Mouse (Mus musculus) left cerebral cortex, postnatal 10 days (tissue): Measurements from ENCODE around the gene Ntn3. TPM values are rescaled to one million over a fixed set of nuclear protein-coding genes. Genes with fewer than 3 reads are reported as not detected.

ENCODE experiments used
- DNase-seq, 2 experiments: peaks; one replicate each; pipeline ENCODE4 v3.0.0; 2021 to 2022; ENCODE audit warnings: low spot score in 2 of 2, mixed read lengths in 1 of 2; ENCODE audit errors: extremely low spot score in 1 of 2
- intact Hi-C: fragments of 180-260 bp; cut with DNase I; formaldehyde crosslinking; loops from one replicate; pipeline ENCODE4 v1.15.1; 2025
- total RNA-seq, 2 experiments: library from RNA; stranded (reverse); gene quantifications; 2 replicates each; pipeline ENCODE4 v1.2.3; 2021

Gene Ntn3
- total RNA-seq, 2 experiments from 2014 or later: 13.1 to 14.4 TPM

DNA sequence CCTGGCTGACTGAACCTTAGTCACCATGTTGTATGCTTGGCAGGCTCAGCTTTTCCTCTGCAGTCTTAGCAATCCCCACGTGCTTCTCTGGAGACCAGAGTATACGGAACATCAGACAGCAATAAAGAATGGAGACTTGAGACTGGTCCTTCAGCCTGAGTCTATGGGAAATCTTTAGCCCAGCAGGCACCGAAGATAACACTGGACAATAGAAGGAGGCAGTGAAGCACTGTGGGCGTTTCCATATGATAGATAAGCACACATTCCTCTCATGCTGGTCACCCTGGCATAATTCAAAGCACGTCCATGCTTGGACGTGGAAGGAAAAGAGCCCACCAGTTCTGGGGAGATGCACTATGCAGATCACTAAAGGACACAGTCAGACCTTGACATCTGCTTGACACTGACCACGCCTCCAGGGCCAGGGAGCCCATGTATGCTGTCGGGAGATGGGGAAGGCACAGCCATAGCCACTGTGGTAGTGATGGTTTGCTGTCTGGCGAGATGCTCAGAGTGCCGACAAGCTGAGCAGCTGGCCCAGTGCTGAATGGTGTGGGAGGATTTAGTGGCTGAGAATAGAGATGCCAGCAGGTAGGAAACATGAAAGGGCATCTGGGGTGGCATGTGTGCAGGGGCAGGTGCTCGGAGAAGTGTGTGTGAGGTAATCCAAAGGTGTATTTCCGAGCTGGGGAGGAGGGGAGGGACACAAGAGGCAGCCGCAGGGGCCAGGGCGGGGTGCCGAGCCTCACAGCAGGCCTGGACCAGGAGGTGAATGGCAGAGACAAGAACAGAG is 12.1 kb downstream of the Ntn3 start:
- intact Hi-C loops: no loop called here
- DNase-seq: peak; percentile 20 to 28

DNA sequence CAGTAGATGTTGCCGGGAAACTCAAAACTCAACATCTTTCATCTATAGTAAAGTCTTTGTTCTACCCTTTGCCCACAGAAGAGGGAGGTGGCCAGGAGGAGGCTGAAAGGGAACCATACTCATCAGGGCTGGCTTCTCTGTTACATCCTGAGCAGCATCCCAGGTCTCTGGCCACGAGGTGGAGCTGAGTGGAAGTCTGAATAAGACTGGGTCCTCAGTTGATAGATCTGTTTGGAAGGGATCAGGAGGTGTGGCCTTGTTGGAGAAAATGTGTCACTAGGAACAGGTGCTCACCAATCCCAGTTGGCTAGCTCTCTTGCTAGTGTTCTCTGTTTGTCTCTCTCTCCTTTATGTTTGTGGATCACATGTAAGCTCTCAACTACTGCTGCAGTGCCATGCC is 14.0 kb downstream of the Ntn3 start:
- intact Hi-C loops: no loop called here
- DNase-seq: peak in 1 of 2 experiments; percentile 11

DNA sequence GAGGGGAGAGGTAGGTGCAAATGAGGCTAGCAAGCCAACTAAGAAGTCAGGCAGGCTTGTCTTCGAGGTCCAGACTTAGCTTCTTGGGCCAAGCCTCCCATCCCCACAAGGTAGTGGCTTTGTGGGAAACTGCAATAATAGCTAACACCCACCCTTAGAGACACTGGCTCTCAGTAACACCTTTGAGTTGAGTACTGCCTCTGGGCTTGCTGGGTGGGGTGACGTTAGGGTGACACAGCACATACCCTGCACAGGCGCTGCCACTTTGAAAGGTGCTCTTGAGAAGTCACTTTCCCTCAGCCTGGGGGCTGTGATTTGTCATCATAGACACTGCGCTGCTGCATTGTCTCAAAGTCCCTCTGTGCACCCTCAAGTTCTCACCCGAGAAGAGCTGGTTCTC is 15.6 kb downstream of the Ntn3 start:
- peak in 1 of 2 experiments; percentile 10 for DNase-seq
- intact Hi-C loops: no loop called here

DNA sequence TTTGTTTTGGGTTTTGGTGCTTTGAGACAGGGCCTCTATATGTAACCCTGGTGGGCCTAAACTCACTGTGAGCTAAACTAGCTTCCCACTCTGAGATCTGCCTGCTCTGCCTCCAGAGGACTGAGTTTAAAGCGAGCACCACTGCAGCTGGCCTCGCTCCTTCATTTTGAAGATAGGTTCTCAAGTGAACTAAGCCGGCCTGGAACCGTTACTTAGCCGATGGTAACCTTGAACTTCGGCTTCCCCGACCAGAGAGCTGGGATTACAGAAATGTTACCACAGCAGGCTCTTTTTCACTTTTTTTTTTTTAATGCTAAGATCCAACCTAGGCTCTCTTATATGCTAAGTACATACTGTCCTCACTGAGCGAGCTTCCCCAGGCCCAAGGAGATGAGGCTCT is 16.1 kb downstream of the Ntn3 start:
- intact Hi-C loops: no loop called here

DNA sequence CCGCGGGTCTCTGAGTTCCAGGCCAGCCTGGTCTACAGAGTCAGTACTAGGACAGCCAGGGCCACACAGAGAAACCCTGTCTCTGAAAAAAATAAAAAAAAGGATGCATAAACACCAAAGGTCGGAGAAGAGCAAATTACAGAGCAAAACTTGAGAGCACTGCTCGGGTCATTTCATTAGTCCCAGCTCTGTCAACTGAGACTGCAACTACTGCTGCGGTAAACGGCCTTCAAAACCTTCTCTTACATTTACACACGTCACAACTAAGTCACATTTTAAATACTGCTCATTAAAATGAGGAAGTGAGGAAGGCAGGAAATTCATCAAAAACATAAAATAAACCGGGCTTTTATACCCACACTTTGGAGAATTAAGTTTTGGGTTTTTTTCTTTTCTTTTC is 16.5 kb downstream of the Ntn3 start:
- no peak for DNase-seq

More for the DNA sequence above, 16.1 kb downstream of the Ntn3 start:
- peak in 1 of 2 experiments; percentile 11 for DNase-seq

DNA sequence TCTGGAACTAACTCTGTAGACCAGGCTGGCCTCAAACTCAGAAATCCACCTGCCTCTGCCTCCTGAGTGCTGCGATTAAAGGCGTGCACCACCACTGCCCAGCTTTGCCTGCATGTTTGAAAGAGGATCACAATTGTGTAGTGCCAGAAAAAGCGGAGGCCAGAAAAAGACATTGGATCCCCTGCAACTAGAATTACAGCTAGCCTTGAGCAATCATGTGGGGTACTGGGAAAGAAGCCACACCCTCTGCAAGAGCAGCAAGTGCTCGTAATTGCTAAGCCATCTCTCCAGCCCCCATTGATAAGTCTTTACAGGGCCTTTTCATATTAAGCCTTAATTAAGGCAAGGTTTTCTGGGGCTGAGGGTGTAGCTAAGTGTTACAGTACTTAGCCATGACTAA is 17.9 kb downstream of the Ntn3 start:
- intact Hi-C loops: no loop called here
- no peak for DNase-seq

More for the DNA sequence above, 16.5 kb downstream of the Ntn3 start:
- intact Hi-C loops: no loop called here

DNA sequence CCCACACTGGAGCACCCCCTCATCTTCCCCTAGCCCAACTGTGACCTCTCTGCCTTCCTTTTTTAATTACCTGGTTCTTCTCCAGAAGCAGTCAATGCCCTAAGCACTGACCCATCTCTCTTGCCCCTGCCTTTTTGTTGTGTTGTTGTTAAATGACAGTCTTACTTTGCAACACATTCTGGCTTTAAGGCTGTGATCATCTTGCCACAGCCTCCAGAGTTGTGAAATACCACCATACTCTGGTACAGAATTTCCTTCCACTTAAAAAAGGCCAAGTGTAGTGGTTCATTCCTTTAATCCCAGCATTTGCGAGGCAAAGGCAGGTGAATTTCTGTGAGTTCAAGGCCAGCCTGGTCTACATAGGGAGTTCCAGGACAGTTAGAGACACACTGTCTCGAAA is 18.4 kb downstream of the Ntn3 start:
- DNase-seq: no peak
- intact Hi-C loops: no loop called here

DNA sequence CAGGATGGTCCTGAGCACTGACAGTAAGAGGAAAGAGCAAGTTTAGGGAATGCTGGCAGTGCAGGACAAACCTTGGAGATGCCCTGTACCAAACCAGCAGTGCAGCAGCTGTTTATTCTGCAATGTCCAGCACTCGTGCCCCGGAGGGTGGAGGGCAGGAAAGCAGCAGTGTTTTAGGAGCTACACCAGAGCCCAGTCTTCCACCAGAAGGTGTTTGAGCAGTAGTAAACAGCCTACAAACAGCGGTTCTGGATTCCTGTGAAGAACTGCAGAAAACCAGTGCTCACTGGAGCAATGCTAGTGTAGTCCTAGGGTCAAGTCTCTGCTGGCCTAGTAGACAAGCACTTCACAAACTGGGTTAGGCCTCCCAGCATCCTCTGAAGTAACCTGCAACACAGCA is 35.1 kb downstream of the Ntn3 start:
- intact Hi-C loops: loop anchor here (5.0 to 10.0 kb wide), 4 partner anchors 33 to 213 kb away; partner anchors contain the start of genes Abca17, Abca3, Ccnf and Ntn3

DNA sequence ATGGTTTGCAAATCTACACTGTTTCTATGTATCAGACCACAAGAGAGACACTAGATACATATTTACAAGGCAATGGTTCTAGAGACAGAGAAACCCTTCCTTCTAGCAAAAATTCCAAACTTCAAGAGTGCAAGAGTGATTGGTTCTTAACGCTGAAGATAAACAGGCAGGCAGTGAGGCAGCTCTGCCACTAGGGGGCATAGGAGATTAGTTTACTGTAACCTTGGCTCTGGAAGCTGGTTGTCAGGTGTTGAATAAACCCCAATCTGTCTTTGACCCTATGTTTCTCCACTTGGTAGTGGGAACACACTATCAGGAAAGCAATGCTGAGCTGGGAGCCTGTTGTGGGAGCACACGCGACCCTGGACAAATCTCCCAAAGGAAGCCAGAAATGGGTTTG is 35.9 kb downstream of the Ntn3 start:
- peak; percentile 64 to 68 for DNase-seq
- intact Hi-C loops: loop anchor here (5.0 to 10.0 kb wide), 4 partner anchors 34 to 214 kb away; partner anchors contain the start of genes Abca17, Abca3, Ccnf and Ntn3

More for the DNA sequence above, 35.1 kb downstream of the Ntn3 start:
- peak in 1 of 2 experiments; percentile 12 for DNase-seq

DNA sequence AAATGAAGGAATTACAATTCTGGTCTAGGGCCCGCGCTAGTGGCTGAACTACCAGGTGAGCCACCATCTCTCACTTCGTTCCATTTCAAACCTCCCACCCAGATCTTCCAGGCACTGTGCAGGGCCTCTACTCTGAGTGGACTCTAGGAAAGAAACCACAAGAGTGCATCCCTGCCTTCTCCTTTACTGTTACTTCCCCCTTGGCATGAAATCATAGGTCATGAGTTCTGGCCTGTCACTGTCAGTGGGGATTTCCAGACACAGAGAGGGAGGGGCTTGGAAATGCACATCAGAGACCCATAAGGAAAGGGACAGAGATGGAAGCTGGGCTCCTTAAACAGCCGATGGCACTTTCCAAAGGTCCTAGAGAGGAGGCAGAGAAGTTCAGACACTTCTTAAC is 37.6 kb downstream of the Ntn3 start:
- peak in 1 of 2 experiments; percentile 8 for DNase-seq
- intact Hi-C loops: loop anchor here (5.0 to 10.0 kb wide), 4 partner anchors 36 to 216 kb away; partner anchors contain the start of genes Abca17, Abca3, Ccnf and Ntn3

DNA sequence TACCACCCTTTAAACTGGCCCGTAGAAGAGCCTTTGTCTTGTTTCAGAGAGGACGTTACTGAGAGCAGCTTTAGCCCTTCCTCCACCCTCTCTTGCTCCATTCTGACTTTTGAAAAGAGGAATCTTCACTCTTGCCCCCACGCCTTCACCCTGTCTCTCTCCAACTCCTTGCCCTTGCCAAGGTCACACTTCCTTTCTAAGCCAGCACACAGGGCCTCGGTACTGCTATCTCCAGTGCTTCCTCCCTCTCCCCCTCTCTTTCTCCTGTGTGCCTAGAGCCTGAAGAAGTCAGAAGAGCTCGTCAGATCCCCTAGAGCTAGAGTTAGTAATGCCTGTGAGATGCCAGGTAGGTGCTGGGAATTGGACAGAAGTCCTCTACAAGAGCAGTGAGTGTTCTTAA is 38.6 kb downstream of the Ntn3 start:
- intact Hi-C loops: loop anchor here (5.0 to 10.0 kb wide), 4 partner anchors 37 to 217 kb away; partner anchors contain the start of genes Abca17, Abca3, Ccnf and Ntn3
- peak in 1 of 2 experiments; percentile 20 for DNase-seq

DNA sequence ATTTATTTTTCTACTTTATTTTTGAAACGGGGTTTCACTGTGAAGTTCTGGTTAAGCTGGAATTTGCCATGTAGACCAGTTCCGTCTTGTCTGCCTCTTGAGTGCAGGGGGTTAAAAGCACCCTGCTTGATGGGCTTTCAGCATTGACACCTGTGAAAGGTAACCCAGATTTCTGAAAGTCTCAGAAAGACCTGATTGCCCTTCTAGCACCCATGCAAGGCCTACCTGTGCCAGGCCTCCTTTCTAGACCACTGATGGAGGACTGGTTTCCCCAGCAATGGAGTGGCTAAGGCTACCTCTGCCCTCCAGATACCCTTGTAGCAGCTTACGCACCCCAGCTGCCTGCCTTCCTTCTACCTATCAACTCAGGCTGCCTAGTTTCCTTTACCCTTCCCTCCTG is 39.2 kb downstream of the Ntn3 start:
- intact Hi-C loops: loop anchor here (5.0 to 10.0 kb wide), 4 partner anchors 37 to 217 kb away; partner anchors contain the start of genes Abca17, Abca3, Ccnf and Ntn3
- DNase-seq: peak in 1 of 2 experiments; percentile 19

DNA sequence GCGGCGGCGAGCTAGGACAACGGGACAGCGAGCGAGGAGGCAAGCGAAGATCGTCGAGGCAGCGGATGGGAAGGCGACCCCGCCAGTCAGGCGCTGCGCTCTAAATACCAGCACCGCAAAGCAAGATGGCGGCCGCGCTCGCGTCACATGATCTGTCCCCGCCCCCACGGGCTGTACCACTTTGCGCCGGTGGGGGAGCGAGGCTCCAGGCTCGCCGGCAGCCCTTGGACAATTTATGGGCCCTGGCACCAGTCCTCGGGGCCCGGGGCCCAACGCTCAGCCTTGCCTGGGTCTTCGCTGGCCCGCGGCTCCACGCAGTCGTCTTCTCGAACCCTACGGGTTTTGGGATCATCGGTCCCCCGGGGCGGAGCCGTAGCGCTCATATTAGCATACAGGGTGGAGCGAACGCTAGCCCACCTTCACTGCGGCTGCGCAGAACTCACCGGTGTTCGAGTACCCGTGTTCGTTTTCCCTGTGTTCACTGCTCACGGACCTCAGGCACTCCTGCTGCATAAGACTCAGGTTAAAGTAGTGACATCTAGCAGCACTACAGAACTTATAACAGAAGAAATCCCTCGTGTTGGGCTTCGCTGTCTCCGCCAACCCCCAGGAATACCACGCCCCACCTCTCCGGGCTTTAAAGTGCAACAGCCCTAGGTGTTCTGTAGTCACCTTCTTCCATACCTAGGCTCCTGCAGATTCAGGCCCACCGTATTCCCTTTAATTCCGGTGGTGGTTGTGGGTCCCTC is 39.8 kb downstream of the Ntn3 start, which contains the start of gene Atp6v0c:
Atp6v0c (minus strand) TSS at position 386 of the 749 bp plus-strand sequence.
- peak; percentile 93 to 96 for DNase-seq
- intact Hi-C loops: loop anchor here (5.0 to 10.0 kb wide), 4 partner anchors 38 to 218 kb away; partner anchors contain the start of genes Abca17, Abca3, Ccnf and Ntn3

DNA sequence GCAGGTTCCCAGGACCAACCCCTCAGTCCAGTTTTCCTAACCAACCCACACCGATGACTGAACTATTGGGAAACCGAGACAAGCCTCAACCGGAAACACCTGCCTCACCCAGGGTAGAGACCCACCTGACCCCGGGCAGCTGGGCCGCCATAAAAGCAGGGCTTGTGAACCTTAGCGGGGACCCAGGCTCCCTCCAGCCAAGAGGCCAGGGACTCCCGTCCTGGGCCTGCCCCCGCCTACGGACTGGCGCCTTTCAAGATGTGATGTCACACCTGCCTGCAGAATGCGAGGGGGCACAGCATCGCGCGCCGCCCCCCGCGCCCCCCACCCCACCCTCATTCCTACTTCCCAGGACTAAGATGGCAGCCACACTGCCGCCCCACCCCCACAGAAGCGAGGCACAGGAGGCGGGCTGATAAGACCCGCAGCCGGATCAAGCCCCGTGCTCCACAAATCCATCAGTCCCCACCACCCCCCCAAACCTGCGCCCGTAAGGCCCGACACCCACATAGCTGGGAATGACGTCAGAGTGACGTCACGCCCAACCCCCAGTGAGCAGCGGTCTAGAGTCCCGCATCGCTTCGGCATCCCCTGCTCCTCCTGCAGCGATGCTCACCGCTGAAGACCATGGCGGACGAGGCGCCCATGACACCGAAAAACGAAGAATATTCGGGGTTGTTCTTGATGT is 40.6 kb downstream of the Ntn3 start:
- intact Hi-C loops: no loop called here
- peak; percentile 68 to 86 for DNase-seq

DNA sequence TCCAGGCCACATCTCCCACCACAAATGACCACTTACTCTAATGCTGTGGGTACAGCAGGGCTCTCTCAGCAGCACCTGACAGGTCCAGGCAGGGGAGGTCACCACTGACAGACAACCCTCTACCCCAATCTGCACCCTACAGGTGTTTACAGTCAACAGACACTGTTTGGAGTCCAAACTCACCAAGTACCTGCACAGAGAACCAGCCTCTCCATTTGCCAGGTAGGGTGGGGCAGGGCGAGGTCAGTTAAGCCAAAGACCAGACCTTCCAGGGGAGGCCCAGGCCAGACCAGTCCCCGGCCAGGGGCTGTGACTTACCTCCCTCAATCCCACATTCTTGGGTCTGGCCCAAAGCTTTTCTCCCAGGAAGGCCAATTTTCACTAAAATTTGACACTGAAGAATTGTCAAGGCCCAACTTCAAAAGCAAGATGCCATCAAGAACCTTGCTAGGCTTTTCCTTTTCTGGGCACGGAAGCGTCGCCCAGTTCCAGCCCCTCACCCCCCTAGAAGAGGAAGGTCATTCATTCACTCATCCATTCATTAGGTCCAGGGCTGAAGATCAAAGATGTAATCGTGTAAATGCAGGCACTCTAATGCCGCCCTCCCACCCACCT is 41.3 kb downstream of the Ntn3 start:
- intact Hi-C loops: no loop called here
- peak in 1 of 2 experiments; percentile 29 for DNase-seq

DNA sequence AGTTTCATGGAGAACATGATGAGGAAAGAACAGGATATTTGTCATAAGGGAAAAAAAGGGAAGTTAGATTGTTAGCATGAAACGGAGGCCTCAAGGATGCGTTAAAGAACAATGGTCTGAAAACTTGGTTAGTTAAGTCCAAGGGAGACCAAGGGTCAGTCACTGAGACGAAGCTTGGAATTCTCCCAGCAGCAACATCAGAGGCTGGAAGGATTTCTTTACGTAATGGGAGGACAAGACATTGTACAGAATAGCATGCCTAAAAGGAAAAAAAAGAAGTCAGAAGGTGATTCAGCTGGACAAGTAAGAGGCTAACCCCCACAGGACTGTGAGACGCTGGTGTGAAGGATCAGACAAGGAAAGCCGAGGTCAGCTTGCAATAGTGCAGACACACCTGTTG is 42.2 kb downstream of the Ntn3 start:
- intact Hi-C loops: no loop called here
- peak in 1 of 2 experiments; percentile 9 for DNase-seq

DNA sequence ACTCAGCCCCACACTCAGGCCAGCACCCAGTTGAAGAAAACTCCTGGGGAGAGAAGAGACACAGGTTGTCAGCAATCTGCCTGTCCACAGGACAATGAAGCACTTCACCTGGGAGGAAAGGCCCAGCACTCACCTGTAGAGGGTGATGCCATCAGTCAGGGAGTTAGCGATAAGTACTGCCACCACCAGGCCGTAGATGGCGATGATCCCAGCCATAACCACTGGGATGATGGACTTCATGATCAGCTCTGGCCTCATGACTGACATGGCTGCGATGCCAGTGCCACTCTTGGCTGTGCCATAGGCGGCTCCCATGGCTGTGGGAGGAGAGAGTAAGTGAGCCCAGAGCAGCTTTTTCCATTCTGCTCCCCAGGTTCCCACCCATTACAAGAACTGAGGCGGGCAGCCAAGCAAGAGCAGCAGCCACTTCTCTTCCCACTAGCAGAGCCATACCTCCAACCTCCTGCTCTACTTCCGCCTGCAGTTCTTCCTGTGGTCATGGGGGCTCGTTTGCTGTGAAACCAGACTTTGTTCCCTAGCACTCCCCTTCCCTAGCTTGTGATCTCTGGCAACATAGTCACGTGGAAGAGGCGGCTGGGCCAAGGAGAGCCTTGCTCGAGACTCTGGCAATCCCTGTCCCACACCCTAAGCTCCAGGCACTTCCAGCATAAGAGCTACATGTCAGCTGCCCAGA is 44.6 kb downstream of the Ntn3 start:
- peak in 1 of 2 experiments; percentile 41 for DNase-seq
- intact Hi-C loops: no loop called here
